Mouse (Mus musculus) embryonic facial prominence, embryonic 15.5 days (tissue): Measurements from ENCODE around the gene Gdi1. TPM values are rescaled to one million over a fixed set of nuclear protein-coding genes. Genes with fewer than 3 reads are reported as not detected.

ENCODE experiments used
- ATAC-seq: fragments of 200-750 bp; cut with Nextera tagmentation; 2 replicates; pipeline ENCODE4 v1.8.0; 2017; ENCODE audit warnings: low read depth, moderate TSS enrichment; ENCODE audit not compliant: insufficient number of reproducible peaks, low FRiP score, low TSS enrichment
- H3K27ac ChIP-seq: fragments of 300-500 bp; sonication (generic); replicated peaks from 2 replicates; pipeline ENCODE4 v1.5.1; 2015; ENCODE audit warnings: mild to moderate bottlenecking, inconsistent platforms
- H3K27me3 ChIP-seq: fragments of 300-500 bp; sonication (generic); 2 replicates; pipeline ENCODE4 v1.6.1; 2015; ENCODE audit warnings: inconsistent platforms
- H3K36me3 ChIP-seq: fragments of 300-500 bp; sonication (generic); 2 replicates; pipeline ENCODE4 v1.6.1; 2015; ENCODE audit warnings: mild to moderate bottlenecking, inconsistent platforms
- H3K4me1 ChIP-seq: fragments of 300-500 bp; sonication (generic); 2 replicates; pipeline ENCODE4 v1.6.1; 2015; ENCODE audit warnings: inconsistent platforms
- H3K4me2 ChIP-seq: fragments of 300-500 bp; sonication (generic); replicated peaks from 2 replicates; pipeline ENCODE4 v1.6.1; 2015; ENCODE audit warnings: mild to moderate bottlenecking, inconsistent platforms
- H3K4me3 ChIP-seq: fragments of 300-500 bp; sonication (generic); replicated peaks from 2 replicates; pipeline ENCODE4 v1.5.1; 2015; ENCODE audit warnings: mild to moderate bottlenecking, inconsistent platforms
- H3K9ac ChIP-seq: fragments of 300-500 bp; sonication (generic); 2 replicates; pipeline ENCODE4 v1.6.1; 2015; ENCODE audit warnings: inconsistent platforms
- H3K9me3 ChIP-seq: fragments of 300-500 bp; sonication (generic); replicated peaks from 2 replicates; pipeline ENCODE4 v1.6.1; 2016; ENCODE audit warnings: inconsistent platforms
- WGBS: fragments of 180-500 bp; shearing (Covaris S2); methylation state at CpG from one replicate; pipeline ENCODE4 v1.1.7; 2015; 5-methylcytosine and 5-hydroxymethylcytosine counted together
- polyA plus RNA-seq: library from polyadenylated mRNA; unstranded; fragments of >200 nt; fragmentation: Nextera tagmentation; extraction: Ambion mirVana; gene quantifications from 2 replicates; pipeline ENCODE4 v1.2.1, GENCODE M21; 2015

The Gdi1 gene
- polyA plus RNA-seq, 1 experiment from 2014 or later = 260 TPM

DNA sequence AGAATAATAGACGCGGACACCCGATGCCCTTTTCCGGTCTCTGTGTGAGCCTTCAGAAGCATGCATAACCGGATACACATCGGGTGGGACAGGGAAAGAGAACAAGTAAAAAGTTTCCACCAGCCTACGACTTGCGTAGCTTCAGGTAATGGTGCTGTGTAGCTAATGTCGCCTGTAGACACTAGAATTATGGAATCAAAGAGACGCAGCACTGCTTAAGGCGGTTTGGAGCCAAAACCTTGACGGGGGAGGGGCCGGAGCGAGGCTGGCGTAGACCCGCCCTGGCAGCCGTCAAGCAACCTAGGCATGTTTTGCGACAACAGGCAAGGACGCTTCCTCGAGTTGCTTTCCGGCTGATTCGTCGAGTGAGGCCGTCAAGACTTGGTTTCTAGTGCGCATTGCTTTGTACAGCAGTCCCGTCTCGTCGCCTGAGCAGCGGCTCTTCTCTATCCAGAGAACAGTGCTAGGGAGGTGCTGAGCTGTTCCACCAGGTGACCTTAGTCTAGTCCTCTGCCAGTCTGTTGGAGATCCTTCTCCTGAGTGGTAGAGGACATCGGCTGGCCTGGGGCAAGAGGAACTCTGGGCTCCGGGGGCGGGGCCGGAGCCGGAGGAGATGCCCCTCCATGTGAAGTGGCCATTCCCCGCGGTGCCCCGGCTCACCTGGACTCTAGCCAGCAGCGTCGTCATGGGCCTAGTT lies 22.3 kb upstream of the Gdi1 start:
- H3K9ac ChIP-seq = peak overlapping the region; percentile 57
- H3K4me3 ChIP-seq = peak overlapping the region; percentile 59
- peaks cover 7% of the 10 kb centered on the region; the same call in 1 of the 2 replicates for H3K4me1 ChIP-seq
- peak overlapping the region; percentile 62 for H3K4me2 ChIP-seq
- H3K27ac ChIP-seq = peak overlapping the region; percentile 91
- no peaks in the 10 kb centered on the region for H3K9me3 ChIP-seq
- WGBS = 20% methylated on average over 39 of the region's 39 CpGs
- ATAC-seq = peak; percentile 76
- no peaks in the 10 kb centered on the region for H3K27me3 ChIP-seq
- H3K36me3 ChIP-seq = no peaks in the 10 kb centered on the region

DNA sequence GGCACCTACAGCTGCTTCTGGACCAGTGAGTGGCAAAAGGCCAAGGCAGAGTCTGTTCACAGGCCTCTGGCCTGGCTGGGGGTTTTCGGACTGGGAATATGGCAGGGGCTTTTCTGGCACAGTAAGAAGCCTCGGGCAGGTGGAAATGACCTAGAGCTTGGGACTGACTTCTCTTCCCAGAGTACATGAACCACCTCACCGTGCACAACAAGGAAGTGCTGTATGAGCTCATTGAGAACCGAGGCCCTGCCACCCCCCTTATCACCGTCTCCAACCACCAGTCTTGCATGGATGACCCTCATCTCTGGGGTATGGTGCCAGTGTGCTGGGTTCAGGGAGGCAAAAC lies 21.7 kb upstream of the Gdi1 start:
- peak overlapping the region; percentile 57 for H3K9ac ChIP-seq
- H3K4me2 ChIP-seq = peak overlapping the region; percentile 62
- H3K4me3 ChIP-seq = peak overlapping the region; percentile 59
- ATAC-seq = no peak
- peak overlapping the region; percentile 91 for H3K27ac ChIP-seq
- no peaks in the 10 kb centered on the region for H3K9me3 ChIP-seq
- 35% methylated on average over 5 of the region's 5 CpGs for WGBS
- 0 out of 2 replicates have a peak, but pooled peaks cover 3% of the 10 kb centered on the region for H3K36me3 ChIP-seq
- H3K27me3 ChIP-seq = no peaks in the 10 kb centered on the region
- peaks cover 7% of the 10 kb centered on the region; the same call in 1 of the 2 replicates for H3K4me1 ChIP-seq

DNA sequence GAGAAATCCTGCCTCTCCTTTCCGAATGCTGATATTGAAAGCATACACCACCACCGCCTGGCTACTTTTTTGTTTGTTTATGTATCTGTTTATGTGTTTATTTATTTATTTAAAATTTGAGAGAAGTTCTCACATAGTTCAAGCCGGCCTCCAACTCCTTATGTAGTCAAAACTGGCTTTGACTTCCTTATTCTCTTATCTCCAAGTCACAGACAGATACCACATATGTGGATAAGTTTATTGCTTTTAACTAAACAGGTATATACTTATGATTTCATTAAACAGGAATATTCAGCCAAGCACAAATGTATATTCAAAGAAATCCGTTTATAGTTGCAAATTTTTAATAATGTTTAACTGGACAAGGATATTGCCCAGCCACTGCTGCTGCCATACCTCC lies 11.4 kb upstream of the Gdi1 start:
- WGBS = 83% methylated on average over 4 of the region's 4 CpGs
- H3K9me3 ChIP-seq = no peaks in the 10 kb centered on the region
- no peak overlapping the region for H3K4me3 ChIP-seq
- no peak overlapping the region for H3K9ac ChIP-seq
- no peaks in the 10 kb centered on the region for H3K27me3 ChIP-seq
- no peak for ATAC-seq
- no peak overlapping the region for H3K4me2 ChIP-seq
- no peak overlapping the region for H3K27ac ChIP-seq
- no peaks in the 10 kb centered on the region for H3K4me1 ChIP-seq
- H3K36me3 ChIP-seq = no peaks in the 10 kb centered on the region

DNA sequence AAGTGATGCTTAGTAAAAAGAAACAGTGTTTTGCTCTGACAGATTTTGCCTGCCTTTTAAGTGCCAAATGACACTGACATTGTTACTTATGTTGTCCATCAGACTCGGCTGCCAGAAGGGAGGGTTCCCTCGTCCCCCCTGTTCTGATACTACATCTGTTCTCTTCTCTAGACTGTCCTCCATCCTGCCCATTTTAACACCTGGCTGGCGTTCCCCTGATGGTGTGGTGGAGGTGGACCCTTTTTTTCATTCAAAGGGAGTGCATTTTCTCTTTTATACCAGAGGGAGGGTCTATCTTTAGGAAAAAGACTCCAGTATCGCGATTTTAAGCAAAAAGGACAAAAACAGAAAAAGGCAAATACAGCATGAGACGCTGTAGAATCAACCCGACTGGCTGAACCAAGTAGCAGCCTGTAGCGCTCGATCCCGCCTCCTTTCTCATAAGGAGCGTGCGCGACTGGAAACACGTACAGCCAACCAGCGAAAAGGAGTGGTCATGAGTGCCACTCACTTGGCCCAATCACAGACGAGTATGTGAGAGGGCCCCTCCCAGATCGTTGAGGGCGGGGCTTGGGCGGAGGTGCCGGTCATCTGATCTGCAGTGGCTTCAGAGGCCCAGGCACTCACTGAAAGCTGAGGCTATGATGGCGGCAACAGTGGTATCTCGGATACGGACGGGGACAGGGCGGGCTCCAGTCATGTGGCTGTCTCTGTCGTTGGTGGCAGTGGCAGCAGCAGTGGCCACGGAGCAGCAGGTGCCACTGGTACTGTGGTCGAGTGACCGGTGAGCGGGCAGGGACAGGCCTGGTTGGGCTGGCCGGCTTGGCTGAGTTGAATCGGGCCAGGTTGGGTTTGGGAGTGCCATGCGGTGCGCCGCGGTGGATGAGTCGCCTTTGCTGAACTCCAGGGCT lies 8.0 kb upstream of the Gdi1 start, which contains the start of gene Atp6ap1:
Gene Atp6ap1 (plus strand): TSS at position 560 of the 911 bp plus-strand sequence.
- H3K4me1 ChIP-seq = no peaks in the 10 kb centered on the region
- H3K36me3 ChIP-seq = peaks cover 1% of the 10 kb centered on the region; the same call in 1 of the 2 replicates
- H3K9me3 ChIP-seq = no peaks in the 10 kb centered on the region
- peak; percentile 98 for ATAC-seq
- WGBS = 17% methylated on average over 37 of the region's 37 CpGs
- peak within 1 kb of the TSS; percentile 68 for H3K27ac ChIP-seq
- H3K9ac ChIP-seq = peak within 1 kb of the TSS; percentile 54
- H3K4me2 ChIP-seq = peak within 1 kb of the TSS; percentile 53
- no peaks in the 10 kb centered on the region for H3K27me3 ChIP-seq
- H3K4me3 ChIP-seq = peak within 1 kb of the TSS; percentile 63

DNA sequence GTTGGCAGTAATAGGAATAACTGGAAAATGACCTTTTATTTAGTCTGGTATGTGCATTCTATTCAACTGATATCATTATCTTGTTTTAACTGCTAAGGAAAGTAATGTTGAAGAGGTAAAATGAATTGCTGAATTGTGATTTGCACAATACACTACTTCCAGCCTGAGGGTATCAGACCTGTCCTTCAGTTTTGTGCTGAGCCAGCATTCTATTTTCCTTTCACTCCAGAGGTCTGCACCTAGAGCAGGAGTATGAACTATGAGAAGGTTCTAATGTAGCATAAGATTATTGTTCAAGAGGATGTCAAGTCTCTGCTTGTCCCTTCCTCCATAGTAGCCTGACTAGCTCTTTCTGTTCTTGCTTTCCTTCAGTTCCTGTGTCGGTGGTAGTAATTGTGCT lies 6.5 kb upstream of the Gdi1 start:
- no peaks in the 10 kb centered on the region for H3K27me3 ChIP-seq
- no peak overlapping the region for H3K27ac ChIP-seq
- no peak overlapping the region for H3K4me3 ChIP-seq
- no peak overlapping the region for H3K9ac ChIP-seq
- no peak overlapping the region for H3K4me2 ChIP-seq
- H3K9me3 ChIP-seq = no peaks in the 10 kb centered on the region
- H3K4me1 ChIP-seq = no peaks in the 10 kb centered on the region
- WGBS = 72% methylated on average over 1 of the region's 1 CpGs
- peaks cover 13% of the 10 kb centered on the region; the same call in 1 of the 2 replicates for H3K36me3 ChIP-seq
- no peak for ATAC-seq

DNA sequence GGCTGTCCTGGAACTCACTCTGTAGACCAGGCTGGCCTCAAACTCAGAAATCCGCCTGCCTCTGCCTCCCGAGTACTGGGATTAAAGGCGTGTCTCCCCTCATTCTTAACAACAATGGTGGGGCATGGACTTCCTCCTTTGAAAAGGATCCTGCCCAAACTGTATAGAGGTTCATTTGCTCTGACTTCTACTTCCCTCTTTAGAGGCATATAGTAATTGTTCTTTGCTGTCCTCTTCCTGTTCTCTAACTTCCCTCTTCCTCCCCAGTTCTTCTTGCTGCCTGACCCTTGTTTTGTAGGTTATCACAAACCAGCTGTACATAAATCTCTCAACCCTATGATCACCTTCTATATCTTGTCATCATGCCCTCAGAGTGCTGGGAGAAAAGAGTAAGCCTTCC lies 5.1 kb upstream of the Gdi1 start:
- Histone ChIP-seq H3K4me1 (no peaks in the 10 kb centered on the region), H3K4me2 (no peak overlapping the region), H3K27me3 (no peaks in the 10 kb centered on the region), H3K27ac (no peak overlapping the region), H3K36me3 (peaks cover 17% of the 10 kb centered on the region; the same call in 1 of the 2 replicates), H3K9me3 (no peaks in the 10 kb centered on the region), H3K9ac (no peak overlapping the region), H3K4me3 (no peak overlapping the region)
- WGBS = 77% methylated on average over 3 of the region's 3 CpGs
- ATAC-seq = no peak

DNA sequence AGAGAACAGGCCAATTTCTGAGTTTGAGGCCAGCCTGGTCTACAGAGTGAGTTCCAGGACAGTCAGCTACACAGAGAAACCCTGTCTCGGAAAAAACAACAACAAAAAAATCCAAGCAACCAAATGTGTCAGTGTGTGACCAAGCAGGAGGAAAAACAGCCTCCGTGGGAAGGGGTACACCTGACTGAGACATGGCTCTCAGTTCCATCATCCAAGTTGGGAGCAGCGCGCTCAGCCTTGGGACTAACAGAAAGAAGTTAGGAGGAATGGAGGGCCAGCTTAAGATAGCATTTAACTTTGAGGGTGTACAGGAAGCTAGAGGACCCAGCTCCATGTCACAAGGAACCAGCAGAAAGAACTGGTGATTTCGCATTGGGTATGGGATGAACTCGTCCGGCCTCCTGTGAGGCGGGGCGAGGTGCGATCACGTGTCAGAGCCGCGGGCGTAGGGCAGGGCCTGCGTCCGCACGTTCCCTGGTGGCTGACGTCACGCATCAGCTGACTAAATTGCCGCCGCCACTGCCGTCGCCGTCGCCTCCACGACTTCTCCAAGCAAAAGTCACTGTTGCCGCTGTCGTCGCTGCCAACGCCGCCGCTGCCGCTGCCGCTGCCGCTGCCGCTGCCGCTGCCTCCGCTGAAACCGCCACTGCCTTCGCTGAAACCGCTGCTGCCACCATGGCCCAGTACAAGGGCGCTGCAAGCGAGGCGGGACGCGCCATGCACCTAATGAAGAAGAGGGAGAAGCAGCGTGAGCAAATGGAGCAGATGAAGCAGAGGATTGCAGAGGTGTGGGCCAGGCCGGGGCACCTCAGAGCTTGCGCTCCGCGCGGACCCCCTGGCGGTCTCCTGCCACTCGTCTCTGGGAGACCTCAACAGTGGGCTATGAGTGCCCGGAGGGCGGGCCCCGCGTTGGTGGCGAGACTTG lies 8.0 kb downstream of the Gdi1 start, which contains the start of gene Fam50a:
Gene Fam50a (plus strand): TSS at position 494 of the 925 bp plus-strand sequence.
- peak within 1 kb of the TSS; percentile 58 for H3K9ac ChIP-seq
- peak within 1 kb of the TSS; percentile 86 for H3K27ac ChIP-seq
- no peaks in the 10 kb centered on the region for H3K27me3 ChIP-seq
- H3K4me2 ChIP-seq = peak within 1 kb of the TSS; percentile 69
- H3K36me3 ChIP-seq = peaks cover 9% of the 10 kb centered on the region; the same call in 1 of the 2 replicates
- peak within 1 kb of the TSS; percentile 64 for H3K4me3 ChIP-seq
- no peaks in the 10 kb centered on the region for H3K9me3 ChIP-seq
- no peaks in the 10 kb centered on the region for H3K4me1 ChIP-seq
- ATAC-seq = peak; percentile 96
- 10% methylated on average over 59 of the region's 59 CpGs for WGBS

DNA sequence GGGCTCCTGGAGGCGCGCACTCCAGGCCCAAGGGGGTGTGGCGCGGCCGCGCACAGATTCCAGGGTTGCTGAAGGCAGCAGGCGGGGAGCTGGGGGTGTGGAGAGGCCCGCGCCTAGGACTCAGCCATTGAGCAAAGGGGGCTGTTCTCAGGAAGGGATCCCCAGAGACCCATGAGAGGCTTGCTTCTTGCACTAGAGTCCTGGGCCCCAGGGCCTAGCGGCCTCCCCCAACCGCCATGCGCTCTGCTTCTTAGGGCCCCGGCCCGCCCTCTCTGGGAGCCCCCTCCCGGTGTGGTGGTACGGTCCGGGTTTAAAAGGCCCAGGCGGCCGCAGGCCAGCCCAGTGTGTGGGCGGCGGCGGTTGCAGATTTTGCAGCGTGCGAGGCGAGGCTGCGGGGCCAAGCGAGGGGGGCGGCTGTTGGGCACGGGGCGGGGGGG lies 23.9 kb downstream of the Gdi1 start, which contains the start of gene Plxna3:
Gene Plxna3 (plus strand): TSS at position 342 of the 437 bp plus-strand sequence.
- Histone ChIP-seq H3K27ac (peak within 1 kb of the TSS; percentile 82), H3K4me2 (peak within 1 kb of the TSS; percentile 56), H3K9me3 (no peaks in the 10 kb centered on the region), H3K36me3 (no peaks in the 10 kb centered on the region), H3K4me3 (peak within 1 kb of the TSS; percentile 50), H3K4me1 (peaks cover 14% of the 10 kb centered on the region; the same call in 1 of the 2 replicates), H3K27me3 (no peaks in the 10 kb centered on the region), H3K9ac (peak within 1 kb of the TSS; percentile 23; the same call in 1 of the 2 replicates)
- ATAC-seq = peak; percentile 93
- 13% methylated on average over 20 of the region's 30 CpGs for WGBS

DNA sequence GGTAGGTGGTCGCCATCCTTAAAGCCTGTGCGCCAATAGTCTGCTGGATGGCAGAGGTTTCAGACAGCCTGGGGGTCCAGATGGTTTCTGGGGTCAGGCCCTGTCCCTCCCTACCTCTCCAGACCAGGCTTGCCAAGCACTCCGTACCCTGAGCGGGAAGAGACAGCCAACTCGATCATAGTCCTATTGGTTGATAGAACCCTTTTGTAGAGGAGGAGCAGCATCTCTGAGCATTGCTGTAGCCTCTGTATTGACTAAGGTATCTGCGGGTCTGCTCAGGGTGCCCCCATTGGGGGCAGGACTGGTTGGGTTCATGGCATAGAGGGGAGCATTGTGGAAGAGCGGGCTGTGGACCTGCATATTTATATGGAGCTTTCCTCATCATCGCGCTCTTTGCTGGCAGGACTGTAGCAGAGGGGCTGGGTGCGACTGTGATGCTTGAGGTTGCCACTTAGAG lies 24.4 kb downstream of the Gdi1 start:
- Histone ChIP-seq H3K27ac (peak overlapping the region; percentile 39), H3K4me2 (peak overlapping the region; percentile 56), H3K36me3 (no peaks in the 10 kb centered on the region), H3K4me1 (peaks cover 14% of the 10 kb centered on the region; the same call in 1 of the 2 replicates), H3K9me3 (no peaks in the 10 kb centered on the region), H3K27me3 (no peaks in the 10 kb centered on the region), H3K4me3 (peak overlapping the region; percentile 50), H3K9ac (peak overlapping the region; percentile 23; the same call in 1 of the 2 replicates)
- no peak for ATAC-seq
- 24% methylated on average over 10 of the region's 10 CpGs for WGBS

DNA sequence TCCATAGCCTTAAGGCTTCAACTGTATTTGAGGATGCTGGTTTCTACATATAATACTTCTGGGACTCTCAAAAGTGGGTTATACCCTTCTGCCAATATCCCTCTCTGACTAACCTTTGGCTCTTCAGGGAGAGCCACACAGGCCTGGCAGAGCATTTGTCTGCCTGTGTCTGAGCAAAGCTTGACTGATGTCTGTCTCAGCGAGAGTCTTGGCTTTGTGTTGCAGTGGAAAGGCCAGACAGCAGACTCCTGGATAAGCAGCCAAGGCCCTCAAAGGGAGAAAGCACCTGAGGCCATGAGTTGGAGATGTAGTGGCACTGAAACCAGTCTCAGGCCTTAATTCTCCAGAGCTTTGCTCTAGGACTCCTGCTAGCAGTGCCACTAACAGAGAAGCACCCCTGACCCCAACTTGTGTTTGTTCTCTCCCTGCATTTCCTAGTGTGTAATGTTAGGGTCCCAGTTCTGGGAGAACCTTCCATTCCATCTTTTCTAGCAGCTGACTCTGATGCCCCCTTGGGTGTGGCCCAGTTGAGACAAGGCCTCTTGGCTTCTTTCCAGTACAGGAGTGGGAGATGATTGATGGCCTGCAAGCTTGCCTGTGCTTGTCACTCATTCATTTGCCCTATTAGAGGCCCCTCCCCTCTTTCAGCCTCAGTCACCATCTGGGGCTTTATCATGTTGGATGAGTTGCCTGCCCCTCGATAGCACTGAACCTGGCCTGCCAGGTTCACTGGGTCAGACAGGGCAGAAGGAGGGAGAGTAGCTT lies 25.6 kb downstream of the Gdi1 start:
- peaks cover 14% of the 10 kb centered on the region; the same call in 1 of the 2 replicates for H3K4me1 ChIP-seq
- H3K9ac ChIP-seq = no peak overlapping the region
- WGBS = 27% methylated on average over 2 of the region's 2 CpGs
- no peaks in the 10 kb centered on the region for H3K9me3 ChIP-seq
- peak overlapping the region; percentile 50 for H3K4me3 ChIP-seq
- H3K36me3 ChIP-seq = no peaks in the 10 kb centered on the region
- H3K27me3 ChIP-seq = no peaks in the 10 kb centered on the region
- peak overlapping the region; percentile 48; the same call in 1 of the 2 replicates for H3K27ac ChIP-seq
- ATAC-seq = no peak
- H3K4me2 ChIP-seq = peak overlapping the region; percentile 56
